Mouse (Mus musculus): ENCODE data around the gene Upb1.
"Not testable (repeated sequence)": the region's sequence is repeated elsewhere in the genome, so short reads cannot be mapped to it uniquely, and the experiment has no call there.

Upb1 gene

DNA sequence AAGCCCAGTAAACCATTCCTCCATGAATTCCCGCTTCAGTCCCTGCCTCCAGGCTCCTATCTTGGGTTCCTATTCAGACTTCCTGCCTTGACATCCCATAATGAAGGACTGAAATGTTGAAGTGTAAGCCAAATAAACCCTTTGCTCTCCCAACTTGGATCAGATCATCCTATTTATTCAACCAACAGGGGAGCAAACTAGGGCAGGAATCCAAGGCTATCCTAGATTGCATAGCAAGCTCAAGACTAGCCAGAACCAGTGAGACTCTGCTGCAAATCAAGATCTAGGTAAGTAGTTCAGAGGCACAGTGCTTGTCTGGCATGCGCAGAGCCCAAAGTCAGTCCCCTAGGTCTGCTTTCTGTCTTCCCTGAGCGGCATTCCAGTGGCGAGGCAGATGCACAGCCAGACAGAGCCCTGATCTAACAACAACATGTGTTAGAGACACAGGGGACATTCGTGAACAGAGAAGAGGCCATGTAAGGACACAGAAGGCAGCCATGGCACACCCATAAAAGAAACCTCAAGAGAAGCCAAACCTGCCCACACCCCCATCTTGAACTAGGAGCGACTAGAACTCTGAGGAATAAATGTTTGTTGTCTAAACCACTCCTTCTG is 48.0 kb downstream of the Upb1 start:
- in situ Hi-C loops (cut with MboI; ENCODE audit: low sequenced_read_pairs), result loop anchor here (10.0 kb wide), 1 partner anchor 254 kb away; no protein-coding TSS in a partner anchor

GRCm38 (mm10) chr10:75450331-75450730 is 49.4 kb downstream of the Upb1 start:
- in situ Hi-C loops (cut with MboI; ENCODE audit: low sequenced_read_pairs), result no loop called here

- in situ Hi-C loops (cut with MboI; ENCODE audit: low sequenced_read_pairs), result no loop called here
These were observed 50.3 kb downstream of the Upb1 start for GRCm38 (mm10) chr10:75451036-75451786.

GRCm38 (mm10) chr10:75456061-75456831 is 55.3 kb downstream of the Upb1 start:
- in situ Hi-C loops (cut with MboI; ENCODE audit: low sequenced_read_pairs), result not testable (repeated sequence)

- in situ Hi-C loops (cut with MboI; ENCODE audit: low sequenced_read_pairs), result no loop called here
These were observed 56.9 kb downstream of the Upb1 start for GRCm38 (mm10) chr10:75457852-75458251.

DNA sequence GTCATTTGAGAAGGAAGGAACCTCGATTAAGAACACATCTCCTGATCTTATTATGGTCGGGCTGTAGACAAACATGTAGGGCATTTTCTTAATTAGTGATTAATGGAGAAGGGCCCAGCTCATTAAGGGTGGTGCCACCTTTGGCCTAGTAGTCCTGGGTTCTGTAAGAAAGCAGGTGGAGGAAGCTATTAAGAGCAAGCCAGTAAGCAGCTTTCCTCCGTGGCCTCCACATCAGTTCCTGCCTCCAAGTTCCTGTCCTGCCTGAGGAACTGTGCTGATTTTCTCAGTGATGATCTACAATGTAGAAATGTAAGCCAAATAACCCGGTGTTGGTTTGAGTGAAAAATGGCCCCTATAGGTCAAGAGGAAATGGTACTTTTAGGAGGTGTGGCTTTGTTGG is 57.4 kb downstream of the Upb1 start:
- in situ Hi-C loops (cut with MboI; ENCODE audit: low sequenced_read_pairs), result no loop called here

GRCm38 (mm10) chr10:75462728-75463127 is 61.8 kb downstream of the Upb1 start:
- in situ Hi-C loops (cut with MboI; ENCODE audit: low sequenced_read_pairs), result no loop called here

DNA sequence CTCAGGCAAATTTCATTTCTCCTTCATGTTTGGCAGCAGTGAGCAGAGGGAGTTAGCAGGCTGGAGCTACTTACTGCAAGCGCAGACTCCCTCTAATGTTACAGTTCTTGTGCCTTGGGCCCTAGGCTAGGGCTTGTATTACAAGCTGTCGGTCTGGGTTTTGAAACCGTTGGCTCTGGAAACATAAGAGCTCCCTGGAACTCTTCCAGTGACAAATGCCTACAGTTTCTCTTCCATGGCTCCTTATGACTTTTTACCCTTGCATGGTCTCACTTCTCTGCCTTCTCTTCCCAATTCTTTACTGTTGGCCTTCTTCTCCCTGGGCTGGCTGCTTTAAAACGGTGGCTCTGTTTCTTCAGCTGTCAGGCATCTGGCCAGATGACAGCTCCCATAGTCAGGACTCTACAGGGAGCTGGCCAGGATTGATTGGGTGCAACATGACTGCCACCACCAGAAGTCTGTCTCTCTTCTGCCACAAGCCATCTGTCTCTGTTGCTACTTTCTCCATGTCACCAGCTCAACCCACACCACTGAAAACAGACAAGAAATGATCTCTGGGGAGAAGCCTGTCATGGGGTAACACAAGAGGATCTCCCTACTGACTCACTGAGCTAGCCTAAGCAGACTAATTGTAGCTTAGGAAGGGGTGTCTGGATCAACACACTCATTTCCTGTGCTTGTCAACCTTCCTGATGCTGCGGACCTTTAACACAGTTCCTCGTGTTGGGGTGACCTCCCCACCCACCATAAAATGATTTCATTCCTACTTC is 65.1 kb downstream of the Upb1 start:
- in situ Hi-C loops (cut with MboI; ENCODE audit: low sequenced_read_pairs), result no loop called here

DNA sequence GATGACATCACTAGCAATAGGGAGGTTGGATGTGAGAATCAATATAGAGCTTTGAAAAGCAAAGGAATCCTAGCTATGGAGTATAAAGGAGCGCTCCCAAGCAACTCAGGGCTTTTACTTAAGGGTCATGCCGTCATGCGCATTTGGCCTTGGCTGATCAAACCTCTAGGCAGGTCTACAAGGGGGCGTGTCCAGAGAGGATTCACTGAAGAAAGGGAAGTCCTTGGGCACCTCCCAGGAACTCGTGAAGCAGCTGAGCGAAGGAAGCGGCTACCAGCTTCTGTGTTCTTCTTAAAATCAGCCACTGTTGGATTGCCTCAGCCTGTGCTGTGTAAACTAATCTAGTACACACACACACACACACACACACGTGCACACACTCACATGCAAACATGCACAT is 72.5 kb downstream of the Upb1 start:
- in situ Hi-C loops (cut with MboI; ENCODE audit: low sequenced_read_pairs), result no loop called here

- in situ Hi-C loops (cut with MboI; ENCODE audit: low sequenced_read_pairs), result no loop called here
These were observed 73.7 kb downstream of the Upb1 start for GRCm38 (mm10) chr10:75474571-75474970.

DNA sequence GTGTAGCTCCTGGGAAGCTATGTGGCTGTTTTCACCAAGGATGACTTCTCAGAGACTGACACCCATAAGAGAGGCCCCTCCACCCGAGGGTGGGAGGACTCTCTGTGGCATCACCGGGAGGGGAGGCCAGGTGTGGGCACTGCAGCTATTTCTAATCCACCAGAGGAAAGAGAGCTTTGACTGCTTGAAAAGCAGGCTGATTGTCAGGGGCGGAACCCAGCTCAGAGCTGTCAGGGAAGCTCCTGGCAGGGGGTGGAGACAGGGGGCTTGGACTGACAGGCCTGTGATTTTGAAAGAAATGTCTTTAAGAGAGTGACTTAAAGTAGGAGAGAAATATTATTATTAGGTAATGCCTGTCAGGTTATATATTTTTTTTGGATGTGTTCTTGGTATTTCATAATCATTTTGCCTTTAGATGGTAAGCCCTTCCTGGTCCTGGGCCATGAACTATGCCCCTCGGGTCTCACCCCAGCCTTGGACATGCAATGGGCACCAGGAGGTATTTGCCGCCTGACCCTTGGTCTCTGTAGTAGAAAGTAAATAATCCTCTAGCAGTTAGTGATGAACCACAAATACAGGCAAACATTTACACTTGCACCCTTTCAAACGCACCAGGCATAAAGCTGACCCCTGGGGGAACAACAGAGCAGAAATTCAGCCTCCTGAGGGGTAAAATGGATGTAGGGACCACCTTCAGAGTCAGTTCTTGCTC is 74.4 kb downstream of the Upb1 start:
- in situ Hi-C loops (cut with MboI; ENCODE audit: low sequenced_read_pairs), result not testable (repeated sequence)

GRCm38 (mm10) chr10:75477034-75477433 is 76.1 kb downstream of the Upb1 start:
- in situ Hi-C loops (cut with MboI; ENCODE audit: low sequenced_read_pairs), result no loop called here

GRCm38 (mm10) chr10:75479955-75480354 is 79.0 kb downstream of the Upb1 start:
- in situ Hi-C loops (cut with MboI; ENCODE audit: low sequenced_read_pairs), result no loop called here

GRCm38 (mm10) chr10:75481703-75482102 is 80.8 kb downstream of the Upb1 start:
- in situ Hi-C loops (cut with MboI; ENCODE audit: low sequenced_read_pairs), result no loop called here

DNA sequence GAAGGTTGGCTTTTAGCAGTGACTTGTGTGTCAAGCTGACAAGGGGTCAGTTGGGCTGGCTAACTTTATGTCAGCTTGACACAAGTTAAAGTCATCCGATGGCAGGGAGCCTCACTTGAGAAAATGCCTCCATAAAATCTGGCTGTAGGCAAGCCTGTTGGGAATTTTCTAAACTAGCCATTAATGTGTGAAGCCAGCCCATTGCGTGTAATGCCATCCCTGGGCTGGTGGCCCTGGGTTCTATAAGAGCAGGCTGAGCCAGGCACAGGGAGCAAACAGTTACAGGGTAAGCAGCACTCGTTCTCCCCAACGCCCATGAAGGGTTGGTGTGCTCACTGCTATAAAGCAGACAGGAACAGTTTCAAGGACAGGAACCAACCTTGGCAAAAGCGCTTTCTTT is 81.4 kb downstream of the Upb1 start:
- in situ Hi-C loops (cut with MboI; ENCODE audit: low sequenced_read_pairs), result no loop called here

- in situ Hi-C loops (cut with MboI; ENCODE audit: low sequenced_read_pairs), result no loop called here
These were observed 82.1 kb downstream of the Upb1 start for GRCm38 (mm10) chr10:75482919-75483483.

DNA sequence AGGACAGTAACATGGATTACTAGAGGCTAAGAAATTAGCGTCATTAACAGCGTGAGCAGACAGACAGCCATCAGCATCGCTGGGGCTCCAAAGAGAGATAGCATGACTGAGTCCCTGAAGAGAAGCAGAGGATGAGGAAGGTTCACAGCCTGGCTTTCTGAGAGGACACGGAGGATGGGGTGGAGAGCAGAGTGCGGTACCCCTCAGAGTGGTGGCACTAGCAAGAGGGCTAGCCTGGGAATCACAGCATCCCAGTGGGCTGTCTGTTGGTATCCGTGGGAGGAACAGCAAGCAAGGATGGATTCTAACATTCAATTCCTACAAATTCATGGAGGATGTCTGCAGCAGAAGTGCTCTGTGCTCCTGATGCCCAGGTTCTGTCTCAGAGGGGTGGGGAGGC is 83.2 kb downstream of the Upb1 start:
- in situ Hi-C loops (cut with MboI; ENCODE audit: low sequenced_read_pairs), result no loop called here

GRCm38 (mm10) chr10:75484767-75485166 is 83.9 kb downstream of the Upb1 start:
- in situ Hi-C loops (cut with MboI; ENCODE audit: low sequenced_read_pairs), result no loop called here

DNA sequence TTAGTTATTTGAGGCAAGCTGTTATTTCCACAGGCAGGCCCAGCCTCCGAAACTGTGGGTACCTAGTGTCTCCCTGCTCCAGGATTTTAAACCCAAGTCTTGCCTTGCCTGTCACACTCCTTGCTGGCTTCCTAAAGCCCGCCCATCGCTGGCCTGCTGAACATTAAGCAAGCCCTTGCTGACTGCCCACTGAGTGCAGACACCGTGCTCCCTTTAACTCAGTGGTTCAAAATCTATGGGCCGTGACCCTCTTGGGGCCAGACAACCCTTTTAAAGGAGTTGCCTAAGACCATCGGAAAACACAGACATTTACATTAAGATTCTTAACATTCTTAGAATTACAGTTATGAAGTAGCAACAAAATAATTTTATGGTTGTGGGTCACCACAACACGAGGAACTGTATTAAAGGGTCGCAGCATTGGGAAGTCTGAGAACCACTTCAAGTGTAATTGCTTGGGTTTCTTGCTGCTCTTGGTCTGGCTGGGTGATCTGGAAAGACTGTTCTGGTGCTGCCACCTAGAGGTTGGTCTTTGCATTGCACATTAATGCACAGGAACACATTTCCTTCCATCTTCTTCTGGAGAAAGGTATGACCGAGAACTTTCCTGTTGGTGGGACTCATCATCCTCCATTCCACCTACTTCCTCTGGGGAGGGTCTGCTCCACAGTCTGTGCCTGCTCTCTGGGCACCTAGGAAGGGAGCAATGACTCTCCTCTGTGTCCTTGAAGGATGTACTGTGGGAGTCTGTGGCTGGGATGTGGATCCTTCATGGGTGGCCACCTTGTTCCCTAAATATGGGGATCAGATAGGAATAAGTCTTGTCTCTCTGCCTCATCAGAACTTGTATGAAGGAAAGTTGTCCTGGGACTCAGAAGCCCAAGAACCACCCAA is 85.4 kb downstream of the Upb1 start:
- in situ Hi-C loops (cut with MboI; ENCODE audit: low sequenced_read_pairs), result no loop called here
